Mouse (Mus musculus): ENCODE data around the gene Per3.

- TF ChIP-seq POLR2A (IDR thresholded peaks at IDR 0.05; ENCODE audit: borderline replicate concordance, extremely low read depth, insufficient read depth, insufficient read length, poor library complexity, severe bottlenecking), result no peak
- TF ChIP-seq CTCF (IDR thresholded peaks at IDR 0.05; ENCODE audit: borderline replicate concordance, extremely low read depth, insufficient read depth, insufficient read length), result no peak
Measured at GRCm38 (mm10) chr4:150996797-150997196, 47.7 kb downstream of the Per3 start, which contains the start of gene Uts2.
